Mouse (Mus musculus) stomach, embryonic 15.5 days (tissue): Measurements from ENCODE around the gene Hmx1. TPM values are rescaled to one million over a fixed set of nuclear protein-coding genes. Genes with fewer than 3 reads are reported as not detected.

Experiments
- ATAC-seq: fragments of 200-750 bp; cut with Nextera tagmentation; 2 replicates; pipeline ENCODE4 v1.8.0; 2017; ENCODE audit warnings: low read depth, moderate number of reproducible peaks, moderate TSS enrichment; ENCODE audit not compliant: insufficient read depth, low FRiP score
- H3K27ac ChIP-seq: fragments of 300-500 bp; sonication (generic); 2 replicates; pipeline ENCODE4 v1.5.1; 2015; ENCODE audit warnings: mild to moderate bottlenecking, inconsistent platforms
- H3K27me3 ChIP-seq: fragments of 300-500 bp; sonication (generic); replicated peaks from 2 replicates; pipeline ENCODE4 v1.6.1; 2015; ENCODE audit warnings: inconsistent platforms
- H3K36me3 ChIP-seq: fragments of 300-500 bp; sonication (generic); 2 replicates; pipeline ENCODE4 v1.6.1; 2015; ENCODE audit warnings: inconsistent platforms
- H3K4me1 ChIP-seq: fragments of 300-500 bp; sonication (generic); 2 replicates; pipeline ENCODE4 v1.6.1; 2015; ENCODE audit warnings: inconsistent platforms
- H3K4me2 ChIP-seq: fragments of 300-500 bp; sonication (generic); 2 replicates; pipeline ENCODE4 v1.6.1; 2015; ENCODE audit warnings: mild to moderate bottlenecking, inconsistent platforms
- H3K4me3 ChIP-seq: fragments of 300-500 bp; sonication (generic); replicated peaks from 2 replicates; pipeline ENCODE4 v1.5.1; 2015; ENCODE audit warnings: inconsistent platforms
- H3K9ac ChIP-seq: fragments of 300-500 bp; sonication (generic); 2 replicates; pipeline ENCODE4 v1.6.1; 2015; ENCODE audit warnings: inconsistent platforms
- H3K9me3 ChIP-seq: fragments of 300-500 bp; sonication (generic); 2 replicates; pipeline ENCODE4 v1.6.1; 2016; ENCODE audit warnings: inconsistent platforms
- WGBS: fragments of 180-500 bp; shearing (Covaris S2); methylation state at CpG from one replicate; pipeline ENCODE4 v1.1.7; 2015; 5-methylcytosine and 5-hydroxymethylcytosine counted together
- polyA plus RNA-seq: library from polyadenylated mRNA; unstranded; fragments of >200 nt; fragmentation: Nextera tagmentation; extraction: Ambion mirVana; gene quantifications from 2 replicates; pipeline ENCODE4 v1.2.1, GENCODE M21; 2015

The Hmx1 gene
- polyA plus RNA-seq: 0.36 TPM in 1 of 2 replicates, not detected in the other

DNA sequence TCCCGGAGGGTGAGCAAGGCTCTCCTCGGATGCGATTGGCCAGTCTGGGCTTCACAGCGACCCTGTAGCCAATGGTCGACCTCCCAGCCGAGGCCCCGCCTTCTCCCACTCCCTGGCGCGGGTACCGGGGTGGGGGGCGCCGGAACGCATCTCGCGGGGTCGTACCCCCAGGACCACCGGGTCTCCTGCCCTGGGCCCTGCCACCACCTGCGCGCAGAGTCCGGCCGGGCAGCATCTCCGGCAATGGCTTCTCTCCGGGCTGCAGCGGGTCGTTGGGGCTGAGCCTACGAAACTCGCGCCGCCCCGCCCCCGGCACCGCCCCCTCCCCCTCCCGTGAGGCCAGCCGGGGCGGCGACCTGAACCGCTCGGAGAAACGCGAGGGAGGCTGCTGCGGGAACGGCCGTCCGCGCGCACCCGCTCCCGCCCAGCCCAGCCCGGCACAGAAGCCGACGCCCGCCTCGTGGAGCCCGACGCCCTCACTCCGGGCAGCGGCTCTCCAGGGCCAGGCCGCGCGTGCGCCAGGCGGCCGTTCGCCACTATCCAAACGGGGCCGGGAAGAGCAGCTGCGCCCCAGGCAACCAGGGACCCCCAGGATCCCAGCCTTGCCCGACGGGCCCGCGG is at the start of gene Hmx1:
Gene Hmx1 (plus strand): TSS at position 618 of the 621 bp plus-strand sequence.
- Histone ChIP-seq H3K9me3 (no peaks in the 10 kb centered on the region), H3K4me1 (peaks cover 23% of the 10 kb centered on the region), H3K9ac (no peak within 1 kb of the TSS), H3K27ac (no peak within 1 kb of the TSS), H3K36me3 (no peaks in the 10 kb centered on the region), H3K27me3 (peaks cover 100% of the 10 kb centered on the region), H3K4me2 (peak within 1 kb of the TSS; percentile 81), H3K4me3 (peak within 1 kb of the TSS; percentile 51)
- peak; percentile 70 for ATAC-seq
- WGBS: under 1% methylated on average over 56 of the region's 71 CpGs

DNA sequence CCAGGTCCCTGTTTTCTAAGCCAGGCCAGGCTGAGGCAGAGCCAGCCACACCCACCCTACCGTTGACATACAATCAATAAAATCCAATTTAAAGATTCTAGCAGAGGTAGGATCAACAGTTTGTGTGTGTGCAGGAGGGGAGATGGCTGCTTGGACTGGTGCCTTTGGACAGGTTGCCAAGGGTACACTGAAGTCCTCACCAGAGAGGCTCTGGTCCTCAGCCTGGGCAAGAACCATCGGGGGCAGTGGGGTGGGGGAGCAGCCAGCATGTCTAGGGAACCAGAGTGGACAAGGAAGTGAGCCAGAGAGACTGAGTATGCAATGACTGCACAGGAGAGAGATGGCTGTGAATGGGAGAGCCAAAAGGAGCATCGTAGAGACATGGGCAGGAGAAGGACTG is 43.8 kb upstream of the Hmx1 start:
- Histone ChIP-seq H3K9ac (no peak overlapping the region), H3K27ac (no peak overlapping the region), H3K4me2 (no peak overlapping the region), H3K4me1 (no peaks in the 10 kb centered on the region), H3K27me3 (no peaks in the 10 kb centered on the region), H3K9me3 (no peaks in the 10 kb centered on the region), H3K4me3 (no peak overlapping the region), H3K36me3 (no peaks in the 10 kb centered on the region)
- no peak for ATAC-seq
- 70% methylated on average over 3 of the region's 3 CpGs for WGBS

- Histone ChIP-seq H3K27ac (no peak overlapping the region), H3K4me3 (no peak overlapping the region), H3K9me3 (no peaks in the 10 kb centered on the region), H3K27me3 (no peaks in the 10 kb centered on the region), H3K36me3 (no peaks in the 10 kb centered on the region), H3K4me2 (no peak overlapping the region), H3K9ac (no peak overlapping the region), H3K4me1 (no peaks in the 10 kb centered on the region)
- ATAC-seq: no peak
- WGBS: 9% methylated on average over 3 of the region's 3 CpGs
Observed at GRCm38 (mm10) chr5:35348794-35349193, 40.1 kb upstream of the Hmx1 start.

DNA sequence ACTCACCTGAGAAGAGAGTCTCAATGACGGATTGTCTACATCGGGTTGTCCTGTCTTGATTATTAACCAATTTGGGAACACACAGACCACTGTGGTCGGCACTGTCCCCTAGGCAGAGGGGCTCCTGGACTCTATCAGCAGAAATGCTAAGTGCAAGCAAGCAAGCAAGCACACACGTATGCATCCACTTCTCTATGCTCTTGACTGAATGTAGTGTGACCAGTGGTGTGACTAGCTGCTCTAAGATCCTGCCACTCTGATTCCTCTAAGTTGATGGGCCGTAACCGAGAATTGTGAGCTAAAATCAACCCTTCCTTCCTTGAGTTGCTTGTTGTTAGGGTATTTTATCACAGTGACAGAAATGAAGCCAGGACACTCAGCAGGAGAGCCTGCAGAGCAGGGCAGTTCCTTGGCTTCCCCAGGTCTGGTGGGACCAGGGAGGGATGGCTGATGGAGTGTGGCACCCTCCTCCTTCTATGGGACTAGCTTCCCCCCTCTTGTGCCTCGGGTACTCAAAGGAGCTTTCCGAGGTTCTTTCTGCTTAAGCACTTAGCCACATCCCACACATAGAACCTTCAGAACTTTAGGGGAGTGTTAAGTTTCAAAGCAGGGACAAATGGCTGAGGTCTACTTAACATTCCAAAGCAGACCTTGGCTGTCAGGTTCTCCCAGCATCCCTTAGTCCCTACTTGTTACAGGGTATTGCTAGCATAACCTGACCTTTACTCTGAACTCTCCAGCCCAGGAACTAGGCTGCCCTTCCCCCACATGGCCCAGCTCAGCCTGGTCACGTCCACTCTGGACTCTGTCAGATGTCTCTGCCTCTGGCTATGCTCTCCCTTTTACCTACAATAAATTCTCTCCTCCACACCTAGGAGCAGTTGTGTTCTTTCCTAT is 31.1 kb upstream of the Hmx1 start:
- Histone ChIP-seq H3K36me3 (no peaks in the 10 kb centered on the region), H3K27ac (no peak overlapping the region), H3K27me3 (no peaks in the 10 kb centered on the region), H3K4me2 (no peak overlapping the region), H3K4me3 (no peak overlapping the region), H3K9ac (no peak overlapping the region), H3K4me1 (no peaks in the 10 kb centered on the region), H3K9me3 (no peaks in the 10 kb centered on the region)
- 39% methylated on average over 9 of the region's 9 CpGs for WGBS
- no peak for ATAC-seq

GRCm38 (mm10) chr5:35361570-35362284 is 27.2 kb upstream of the Hmx1 start:
- no peak overlapping the region for H3K27ac ChIP-seq
- ATAC-seq: 0 out of 2 replicates have a peak, but pooled peaks have one; percentile 35
- H3K4me3 ChIP-seq: no peak overlapping the region
- H3K36me3 ChIP-seq: no peaks in the 10 kb centered on the region
- H3K9me3 ChIP-seq: no peaks in the 10 kb centered on the region
- H3K9ac ChIP-seq: no peak overlapping the region
- H3K27me3 ChIP-seq: peaks cover 22% of the 10 kb centered on the region
- no peaks in the 10 kb centered on the region for H3K4me1 ChIP-seq
- H3K4me2 ChIP-seq: no peak overlapping the region
- whole genome bisulfite sequencing: 48% methylated on average over 8 of the region's 8 CpGs

DNA sequence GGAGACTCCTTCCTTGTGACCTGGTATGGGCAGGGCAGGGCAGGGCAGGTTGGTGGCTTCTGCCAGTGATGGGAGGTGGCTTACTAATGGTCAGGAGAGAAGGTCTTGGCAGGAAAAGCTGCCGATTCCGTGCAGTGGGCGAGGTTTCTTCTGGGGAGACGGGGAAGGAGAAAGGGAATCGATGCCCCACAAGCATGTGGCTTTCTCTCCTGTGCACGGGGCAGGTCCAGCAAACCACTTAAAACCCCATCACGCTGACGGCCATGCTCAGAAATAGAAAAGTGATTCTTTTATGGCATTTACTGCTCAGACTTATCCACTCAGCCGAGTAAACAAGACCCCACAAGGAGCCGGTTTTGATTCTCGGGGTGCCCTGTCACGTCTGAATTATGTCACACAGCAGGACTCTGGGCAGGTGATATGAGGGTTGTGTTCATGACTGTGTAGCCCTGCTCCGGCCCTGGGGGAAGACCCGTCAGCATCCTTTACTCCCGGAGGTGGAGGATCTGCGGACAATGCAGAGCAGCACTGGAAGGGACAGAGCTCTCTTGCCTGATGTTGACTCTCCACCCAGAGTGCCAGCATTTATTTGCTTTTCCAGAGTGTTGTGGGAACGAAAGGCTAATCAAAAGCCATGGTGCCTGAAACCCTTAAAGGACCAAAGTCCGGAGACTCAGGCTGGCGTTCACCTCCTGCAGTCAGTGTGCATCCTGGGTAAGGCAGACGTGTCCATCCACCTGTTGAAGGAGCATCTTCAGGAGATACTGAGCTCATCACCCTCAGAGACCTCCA is 22.5 kb upstream of the Hmx1 start:
- no peak overlapping the region for H3K4me3 ChIP-seq
- H3K4me1 ChIP-seq: no peaks in the 10 kb centered on the region
- H3K9me3 ChIP-seq: no peaks in the 10 kb centered on the region
- H3K27ac ChIP-seq: no peak overlapping the region
- no peaks in the 10 kb centered on the region for H3K36me3 ChIP-seq
- no peak overlapping the region for H3K4me2 ChIP-seq
- 52% methylated on average over 20 of the region's 20 CpGs for WGBS
- ATAC-seq: no peak
- no peak overlapping the region for H3K9ac ChIP-seq
- peaks cover 34% of the 10 kb centered on the region for H3K27me3 ChIP-seq

DNA sequence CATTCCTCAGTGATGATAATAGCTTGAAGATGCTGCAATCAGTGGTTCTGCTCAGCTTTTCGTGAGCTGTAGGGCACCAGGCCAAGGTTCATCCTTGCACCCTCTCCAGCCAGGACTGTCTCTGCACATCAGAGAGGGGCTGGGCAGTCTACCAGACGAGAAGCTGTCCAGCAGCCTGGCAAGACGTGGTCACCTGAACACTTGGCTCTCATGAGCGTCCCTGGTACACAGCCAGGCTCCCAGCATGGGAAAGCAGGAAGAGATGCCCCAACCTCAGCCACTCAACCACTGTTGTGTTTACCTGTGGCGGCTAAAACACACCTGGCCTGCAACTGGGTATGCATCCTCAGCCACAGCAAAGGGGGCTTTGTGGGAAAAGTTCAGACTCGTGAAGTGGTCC is 20.0 kb upstream of the Hmx1 start:
- Histone ChIP-seq H3K27me3 (peaks cover 34% of the 10 kb centered on the region), H3K9me3 (no peaks in the 10 kb centered on the region), H3K4me3 (no peak overlapping the region), H3K4me2 (no peak overlapping the region), H3K27ac (no peak overlapping the region), H3K9ac (no peak overlapping the region), H3K4me1 (no peaks in the 10 kb centered on the region), H3K36me3 (no peaks in the 10 kb centered on the region)
- no peak for ATAC-seq
- 77% methylated on average over 6 of the region's 6 CpGs for WGBS

DNA sequence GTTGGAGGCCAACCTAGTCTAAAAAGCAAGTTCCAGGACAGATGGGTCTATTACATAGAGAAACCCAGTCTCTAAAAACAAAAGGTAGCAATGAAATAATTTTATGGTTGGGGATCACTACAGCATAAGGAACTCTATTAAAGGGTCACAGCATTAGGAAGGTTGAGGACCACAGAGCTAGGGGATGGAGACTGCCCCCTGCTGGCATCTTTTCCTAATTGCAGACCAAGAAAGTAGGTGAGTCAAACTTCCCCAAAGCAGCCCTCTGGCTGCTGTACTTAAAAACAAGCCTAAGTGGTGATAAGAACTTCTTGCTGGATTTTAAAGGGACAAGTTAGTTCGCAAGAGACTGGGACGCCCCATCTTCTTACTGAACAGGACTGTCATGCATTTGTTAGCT is 9.8 kb upstream of the Hmx1 start:
- Histone ChIP-seq H3K9me3 (no peaks in the 10 kb centered on the region), H3K9ac (no peak overlapping the region), H3K27me3 (peaks cover 75% of the 10 kb centered on the region), H3K4me3 (no peak overlapping the region), H3K27ac (no peak overlapping the region), H3K4me1 (no peaks in the 10 kb centered on the region), H3K36me3 (no peaks in the 10 kb centered on the region), H3K4me2 (no peak overlapping the region)
- ATAC-seq: no peak
- WGBS: 59% methylated on average over 2 of the region's 2 CpGs

GRCm38 (mm10) chr5:35379815-35380214 is 9.1 kb upstream of the Hmx1 start:
- WGBS: 0% methylated on average over 4 of the region's 4 CpGs
- H3K36me3 ChIP-seq: no peaks in the 10 kb centered on the region
- ATAC-seq: no peak
- no peak overlapping the region for H3K4me3 ChIP-seq
- peaks cover 83% of the 10 kb centered on the region for H3K27me3 ChIP-seq
- no peak overlapping the region for H3K4me2 ChIP-seq
- H3K4me1 ChIP-seq: no peaks in the 10 kb centered on the region
- H3K9ac ChIP-seq: no peak overlapping the region
- H3K9me3 ChIP-seq: no peaks in the 10 kb centered on the region
- no peak overlapping the region for H3K27ac ChIP-seq

GRCm38 (mm10) chr5:35387834-35388490 is 946 bp upstream of the Hmx1 start:
- no peak overlapping the region for H3K9ac ChIP-seq
- H3K4me3 ChIP-seq: peak overlapping the region; percentile 51
- 2% methylated on average over 38 of the region's 38 CpGs for WGBS
- H3K36me3 ChIP-seq: no peaks in the 10 kb centered on the region
- no peaks in the 10 kb centered on the region for H3K9me3 ChIP-seq
- H3K27ac ChIP-seq: no peak overlapping the region
- no peak for ATAC-seq
- peak overlapping the region; percentile 81 for H3K4me2 ChIP-seq
- peaks cover 99% of the 10 kb centered on the region for H3K27me3 ChIP-seq
- peaks cover 23% of the 10 kb centered on the region for H3K4me1 ChIP-seq

- 5% methylated on average over 11 of the region's 11 CpGs for WGBS
- Histone ChIP-seq H3K36me3 (no peaks in the 10 kb centered on the region), H3K9ac (no peak overlapping the region), H3K9me3 (no peaks in the 10 kb centered on the region), H3K4me3 (peak overlapping the region; percentile 51), H3K4me1 (peaks cover 23% of the 10 kb centered on the region), H3K4me2 (peak overlapping the region; percentile 81; the same call in 1 of the 2 replicates), H3K27me3 (peaks cover 100% of the 10 kb centered on the region), H3K27ac (no peak overlapping the region)
- no peak for ATAC-seq
Observed at GRCm38 (mm10) chr5:35389441-35389840, 533 bp downstream of the Hmx1 start.
